ENCODE assay signal across 8 mouse cellular contexts in the genomic region with DNA sequence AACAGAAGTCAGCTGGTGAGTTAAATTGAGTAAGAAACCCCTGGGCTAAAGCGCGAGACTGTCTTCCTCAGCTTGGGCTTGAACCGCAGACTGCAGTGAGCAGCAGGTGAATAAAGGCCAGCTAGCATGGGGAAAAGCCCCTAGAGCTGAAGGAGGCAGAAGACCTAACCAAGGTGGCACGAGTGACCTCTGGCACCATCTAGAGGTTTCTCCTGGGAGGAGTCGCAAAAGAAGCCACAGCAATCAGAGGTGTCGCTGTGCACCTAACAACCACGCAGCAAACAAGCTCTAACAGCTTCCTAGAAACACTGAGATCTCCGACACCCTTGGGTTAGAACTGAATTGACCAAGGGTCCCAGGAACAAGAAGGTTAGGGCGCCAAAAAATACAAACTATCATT.
A peak's percentile ranks its signal among the peaks of the same experiment; 100 is the strongest.
DNase-seq lines count a peak whose midpoint lies in the region; ATAC-seq lines count a peak whose summit lies in the region.

No protein-coding gene starts in this region.

- ATAC-seq in hindbrain, embryonic 15.5 days (ENCODE audit: low FRiP score, low read depth), result peak; percentile 15; the same call in 1 of the 2 replicates
- ATAC-seq in megakaryocyte progenitor cell, adult 5-6 weeks (replicated peaks; ENCODE audit: poor library complexity), result peak; percentile 98
- ATAC-seq in stomach, embryonic 14.5 days (ENCODE audit: insufficient number of reproducible peaks, insufficient read depth, low FRiP score, low read depth), result 0 out of 2 replicates have a peak, but pooled peaks have one; percentile 33

- no peak overlapping the region for H3K4me2 ChIP-seq in hindbrain, embryonic 15.5 days
- H3K4me2 ChIP-seq in stomach, embryonic 14.5 days (replicated peaks; ENCODE audit: low read depth, low read length), result no peak overlapping the region

- DNase-seq in left cerebral cortex, adult 18-20 months (ENCODE audit: low spot score in 2 of 2), result peak; percentile 47 to 53
- no peak for DNase-seq in left cerebral cortex, adult 11 months (ENCODE audit: low spot score)
- DNase-seq in adrenal gland, postnatal 25 days, result peak; percentile 19
- peak; percentile 40 for DNase-seq in embryo, embryonic 11.5 days (ENCODE audit: low read depth, low spot score)
- DNase-seq in urinary bladder, postnatal 14 days (ENCODE audit: low spot score), result no peak

- no peaks in the 10 kb centered on the region for H3K36me3 ChIP-seq in hindbrain, embryonic 15.5 days
- H3K36me3 ChIP-seq in stomach, embryonic 14.5 days (ENCODE audit: control insufficient read depth, insufficient read depth, low read length), result no peaks in the 10 kb centered on the region

- no peak overlapping the region for H3K4me3 ChIP-seq in hindbrain, embryonic 15.5 days
- no peak overlapping the region for H3K4me3 ChIP-seq in stomach, embryonic 14.5 days (ENCODE audit: low read depth, low read length)

- no peaks in the 10 kb centered on the region for H3K4me1 ChIP-seq in hindbrain, embryonic 15.5 days (replicated peaks)
- no peaks in the 10 kb centered on the region for H3K4me1 ChIP-seq in stomach, embryonic 14.5 days (ENCODE audit: control insufficient read depth, insufficient read depth, low read length)

- H3K9ac ChIP-seq in hindbrain, embryonic 15.5 days, result no peak overlapping the region
- H3K9ac ChIP-seq in stomach, embryonic 14.5 days (replicated peaks; ENCODE audit: low read depth, low read length), result no peak overlapping the region

- no peaks in the 10 kb centered on the region for H3K27me3 ChIP-seq in hindbrain, embryonic 15.5 days
- no peaks in the 10 kb centered on the region for H3K27me3 ChIP-seq in stomach, embryonic 14.5 days (ENCODE audit: control insufficient read depth, insufficient read depth, low read length)

- H3K27ac ChIP-seq in hindbrain, embryonic 15.5 days (replicated peaks), result no peak overlapping the region
- H3K27ac ChIP-seq in stomach, embryonic 14.5 days (ENCODE audit: low read length), result no peak overlapping the region

- H3K9me3 ChIP-seq in hindbrain, embryonic 15.5 days, result no peaks in the 10 kb centered on the region
- no peaks in the 10 kb centered on the region for H3K9me3 ChIP-seq in stomach, embryonic 14.5 days (ENCODE audit: control insufficient read depth, low read depth, low read length)

- 34% methylated on average over 9 of the region's 9 CpGs for WGBS in hindbrain, embryonic 15.5 days
- 36% methylated on average over 9 of the region's 9 CpGs for WGBS in stomach, embryonic 14.5 days

Comparison
In these comparisons a context has a peak if more than half of its experiments do, and no peak if none do; other contexts are left out.
1. DNase-seq: peak in left cerebral cortex, adult 18-20 months (2 of 2), adrenal gland, postnatal 25 days (single experiment) and embryo, embryonic 11.5 days (single experiment); none in left cerebral cortex, adult 11 months (single experiment) and urinary bladder, postnatal 14 days (single experiment).
2. ATAC-seq: peak in every context shown above with its lines; median percentile 98 in megakaryocyte progenitor cell, adult 5-6 weeks; 33 in stomach, embryonic 14.5 days; 15 in hindbrain, embryonic 15.5 days.